Mouse (Mus musculus) T-helper 17 cell (primary cell): ENCODE results near the gene Cxxc4.

Experiments used
- in situ Hi-C, 2 experiments: fragments of 300-600 bp; cut with MboI, MseI; formaldehyde crosslinking; loops; 1 replicate in 1 of 2; 2 replicates in 1 of 2; pipeline ENCODE4 v1.15.1; 2025; ENCODE audit warnings: high pct_unique_total_duplicates in 2 of 2

Cxxc4 gene

DNA sequence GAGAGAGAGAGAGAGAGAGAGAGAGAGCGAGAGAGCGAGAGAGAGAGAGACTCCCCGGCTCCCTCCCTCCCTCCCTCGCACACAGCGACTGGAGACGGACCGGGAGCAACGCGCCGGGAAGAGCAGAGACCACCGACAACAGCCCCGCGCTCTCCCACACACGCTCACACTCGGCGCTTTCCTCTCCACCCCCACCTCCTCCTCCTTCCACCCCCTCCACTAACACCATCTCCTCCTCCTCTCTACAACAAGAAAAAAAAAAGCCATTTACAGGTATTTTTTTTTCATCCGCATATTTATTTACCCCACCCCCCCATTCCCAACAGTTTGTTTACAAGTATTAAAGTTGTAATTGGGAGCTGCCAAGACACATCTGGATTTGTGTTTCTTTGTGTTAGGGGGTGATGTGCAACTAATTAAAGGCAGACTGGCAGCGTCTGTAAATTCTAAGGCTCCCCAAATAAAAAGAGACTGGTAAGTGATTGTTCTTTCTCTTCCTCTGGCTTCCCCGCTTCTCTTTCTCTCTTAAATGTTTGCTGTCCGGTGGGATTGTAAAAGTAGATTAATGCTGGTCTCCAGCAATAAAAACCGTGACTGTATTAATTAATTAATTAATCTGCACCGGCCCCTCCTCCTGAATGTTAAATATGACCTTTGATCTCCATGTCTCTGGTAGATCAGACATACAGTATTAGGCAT, at the start of gene Cxxc4:
TSS of gene Cxxc4 (plus strand) at position 71 of the 699 bp plus-strand sequence.
- in situ Hi-C loops: loop anchor here in 1 of 2 experiments (25.0 kb wide), 1 partner anchor 674 kb away; no protein-coding TSS in a partner anchor

- in situ Hi-C loops: no loop called here
Observed at GRCm38 (mm10) chr3:134188979-134189946, 47.0 kb upstream of the Cxxc4 start.

- in situ Hi-C loops: no loop called here
Observed at GRCm38 (mm10) chr3:134190046-134190445, 46.2 kb upstream of the Cxxc4 start.

GRCm38 (mm10) chr3:134199892-134200291, 36.4 kb upstream of the Cxxc4 start:
- in situ Hi-C loops: no loop called here

DNA sequence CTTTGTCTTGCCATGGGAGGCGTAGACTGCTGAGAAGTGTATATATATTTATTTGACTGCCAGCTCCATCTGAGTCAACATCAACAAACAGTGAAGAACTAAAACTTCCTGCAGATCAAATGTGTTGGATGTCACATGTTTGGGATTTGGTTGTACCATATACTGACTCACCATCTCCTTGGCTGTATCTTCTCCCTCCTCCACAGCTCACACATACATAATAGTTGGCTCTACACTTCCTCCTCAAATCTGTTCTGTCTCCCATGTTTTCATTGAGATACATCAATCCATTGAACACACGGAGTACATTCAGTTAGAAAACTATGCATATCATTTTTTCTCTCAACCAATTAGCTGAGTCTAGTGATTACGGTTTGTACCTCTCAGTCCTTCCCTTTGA, 29.7 kb upstream of the Cxxc4 start:
- in situ Hi-C loops: no loop called here

DNA sequence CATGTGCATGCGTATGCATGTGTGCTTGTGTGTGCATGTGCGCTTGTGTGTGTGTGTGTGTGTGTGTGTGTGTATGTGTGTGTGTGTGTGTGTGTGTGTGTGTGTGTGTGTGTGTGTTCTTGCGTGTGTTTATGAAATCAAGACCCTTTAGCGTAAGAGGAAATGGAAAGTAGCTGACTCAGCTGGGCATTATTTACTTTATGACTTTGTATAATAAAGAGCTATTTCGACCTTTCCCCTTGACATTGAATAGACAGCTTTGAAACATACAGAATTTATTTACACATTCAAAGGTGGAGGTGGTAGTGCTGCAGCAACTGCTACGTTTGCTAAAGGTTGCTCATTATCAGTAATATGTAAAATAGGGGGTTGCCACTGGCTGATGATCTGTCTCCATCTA, 25.3 kb upstream of the Cxxc4 start:
- in situ Hi-C loops: loop anchor here in 1 of 2 experiments (10.0 kb wide), 1 partner anchor 1186 kb away; no protein-coding TSS in a partner anchor

GRCm38 (mm10) chr3:134219881-134220280, 16.4 kb upstream of the Cxxc4 start:
- in situ Hi-C loops: loop anchor here in 1 of 2 experiments (10.0 kb wide), 1 partner anchor 1195 kb away; no protein-coding TSS in a partner anchor

DNA sequence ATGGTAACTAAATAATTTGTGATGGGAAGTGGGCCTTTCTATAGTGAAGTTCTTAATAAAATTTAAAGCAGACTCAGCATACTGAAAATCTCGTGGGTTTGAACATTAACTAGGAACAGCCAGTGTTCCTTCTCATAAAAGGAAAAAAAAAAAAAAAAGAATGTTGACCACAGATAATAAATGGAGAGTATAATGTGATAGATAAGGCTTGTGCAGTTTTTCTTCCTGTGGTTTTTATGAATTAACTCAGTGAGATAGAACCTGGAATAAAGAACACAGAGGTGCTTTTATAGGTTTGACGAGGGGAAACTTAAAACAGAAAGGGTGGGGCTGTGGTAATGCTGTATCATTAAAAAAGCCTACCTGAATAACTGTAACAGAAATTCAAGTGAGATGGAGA, 15.3 kb upstream of the Cxxc4 start:
- in situ Hi-C loops: no loop called here

GRCm38 (mm10) chr3:134222593-134222992, 13.7 kb upstream of the Cxxc4 start:
- in situ Hi-C loops: no loop called here

DNA sequence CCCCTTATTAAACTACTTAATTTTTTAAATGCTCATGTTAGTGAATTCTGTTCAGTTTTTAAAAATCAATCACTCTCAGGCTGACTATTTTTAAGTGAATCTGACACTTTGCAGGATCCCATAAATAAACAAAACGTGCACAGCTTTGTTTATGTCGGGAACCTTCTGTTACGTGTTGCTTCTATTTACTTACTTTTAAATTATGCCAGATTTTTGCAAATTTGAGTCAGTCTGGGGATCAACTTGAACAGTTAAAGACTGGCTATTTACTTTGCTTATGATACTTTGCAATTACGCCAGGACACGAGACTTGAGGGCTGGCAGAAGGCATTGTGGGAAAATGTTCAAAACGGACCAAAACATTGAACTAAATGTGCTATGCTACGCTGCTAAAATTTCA, 12.3 kb upstream of the Cxxc4 start:
- in situ Hi-C loops: no loop called here

DNA sequence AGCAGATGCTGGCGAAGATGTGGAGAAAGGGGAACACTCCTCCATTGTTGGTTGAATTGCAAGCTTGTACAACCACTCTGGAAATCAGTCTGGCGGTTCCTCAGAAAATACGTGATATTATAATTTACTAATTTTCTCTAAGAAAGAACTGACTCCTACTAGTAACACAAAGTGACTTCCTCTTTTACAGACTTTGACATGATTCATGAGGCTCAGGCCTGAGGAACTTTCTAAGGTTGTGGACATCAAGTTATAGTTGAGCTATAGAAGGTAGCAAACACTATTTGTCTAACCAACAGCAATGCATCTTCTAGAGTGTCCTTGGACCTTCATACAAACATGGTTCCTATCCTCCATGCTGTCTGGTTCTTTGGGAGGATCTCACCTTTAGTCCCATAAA, 10.4 kb upstream of the Cxxc4 start:
- in situ Hi-C loops: loop anchor here in 1 of 2 experiments (25.0 kb wide), 1 partner anchor 664 kb away; no protein-coding TSS in a partner anchor

GRCm38 (mm10) chr3:134232753-134233152, 3.5 kb upstream of the Cxxc4 start:
- in situ Hi-C loops: loop anchor here in 1 of 2 experiments (25.0 kb wide), 1 partner anchor 670 kb away; no protein-coding TSS in a partner anchor

- in situ Hi-C loops: loop anchor here in 1 of 2 experiments (25.0 kb wide), 1 partner anchor 673 kb away; no protein-coding TSS in a partner anchor
Observed at GRCm38 (mm10) chr3:134235491-134236413, 532 bp upstream of the Cxxc4 start.

DNA sequence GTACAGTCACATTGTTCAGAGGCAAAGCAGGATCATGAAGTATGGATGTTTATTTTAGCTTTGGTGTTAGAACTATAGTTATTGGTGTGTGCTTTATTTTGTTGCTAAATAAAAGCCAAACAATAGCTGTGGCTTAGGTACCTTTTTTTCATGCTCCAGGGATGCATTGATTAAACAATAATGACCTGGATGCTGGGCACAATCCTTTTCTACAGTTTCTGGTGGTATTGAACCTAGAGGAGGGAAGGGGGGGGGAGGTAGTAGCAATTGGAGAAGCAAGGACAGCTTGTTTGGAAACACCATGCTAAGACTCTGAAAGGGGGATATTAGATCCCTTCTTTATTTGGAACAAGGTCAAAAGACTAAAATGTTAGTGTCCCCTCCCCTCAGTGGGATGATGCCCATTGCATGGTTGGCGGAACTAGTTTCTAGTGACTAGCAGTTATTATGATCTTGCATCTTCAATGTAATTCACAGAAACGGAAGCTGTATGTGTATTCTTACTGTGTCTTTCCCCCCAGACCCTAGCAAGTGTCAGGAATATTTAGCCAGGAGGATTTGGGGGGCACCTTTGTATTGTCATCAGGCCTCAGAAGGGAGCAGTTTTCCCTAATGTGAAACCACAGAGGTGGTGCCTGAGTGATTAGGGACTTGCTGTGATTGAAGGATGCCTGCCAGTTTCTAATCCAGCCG, 975 bp downstream of the Cxxc4 start:
- in situ Hi-C loops: loop anchor here in 1 of 2 experiments (25.0 kb wide), 1 partner anchor 675 kb away; no protein-coding TSS in a partner anchor

DNA sequence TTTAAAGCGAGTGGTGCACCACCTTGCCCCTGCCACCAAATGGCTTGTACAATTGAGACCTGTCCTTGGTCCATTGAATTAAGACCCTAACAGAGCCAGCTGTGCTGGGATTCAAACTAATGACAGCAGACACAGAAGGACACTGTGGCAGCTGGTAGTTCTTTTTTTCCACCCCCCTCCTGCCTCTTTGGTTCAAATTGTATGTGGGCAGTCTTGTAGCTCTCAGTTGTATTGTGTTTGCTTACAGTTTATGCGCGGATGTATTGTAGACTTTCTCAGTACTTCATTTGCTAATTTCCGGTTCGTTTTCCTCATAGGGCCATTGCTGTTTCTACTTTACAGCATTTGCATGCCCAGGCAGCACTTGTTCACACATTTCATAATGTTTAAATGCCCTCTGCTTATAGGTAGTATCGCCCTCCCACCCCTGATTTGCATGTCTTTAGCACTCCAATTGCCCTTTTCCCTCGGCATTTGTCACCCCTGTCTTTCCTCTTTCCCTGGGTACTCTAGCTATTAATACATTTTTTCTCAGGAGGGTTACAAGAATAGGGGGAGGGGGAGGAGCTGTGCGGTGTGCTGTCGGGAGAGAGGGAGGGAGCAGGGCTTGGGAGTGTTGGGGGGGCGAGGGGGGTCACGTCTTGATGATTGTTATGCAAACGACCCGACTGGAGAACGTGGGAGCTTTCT, 2.5 kb downstream of the Cxxc4 start:
- in situ Hi-C loops: loop anchor here in 1 of 2 experiments (25.0 kb wide), 1 partner anchor 676 kb away; no protein-coding TSS in a partner anchor

DNA sequence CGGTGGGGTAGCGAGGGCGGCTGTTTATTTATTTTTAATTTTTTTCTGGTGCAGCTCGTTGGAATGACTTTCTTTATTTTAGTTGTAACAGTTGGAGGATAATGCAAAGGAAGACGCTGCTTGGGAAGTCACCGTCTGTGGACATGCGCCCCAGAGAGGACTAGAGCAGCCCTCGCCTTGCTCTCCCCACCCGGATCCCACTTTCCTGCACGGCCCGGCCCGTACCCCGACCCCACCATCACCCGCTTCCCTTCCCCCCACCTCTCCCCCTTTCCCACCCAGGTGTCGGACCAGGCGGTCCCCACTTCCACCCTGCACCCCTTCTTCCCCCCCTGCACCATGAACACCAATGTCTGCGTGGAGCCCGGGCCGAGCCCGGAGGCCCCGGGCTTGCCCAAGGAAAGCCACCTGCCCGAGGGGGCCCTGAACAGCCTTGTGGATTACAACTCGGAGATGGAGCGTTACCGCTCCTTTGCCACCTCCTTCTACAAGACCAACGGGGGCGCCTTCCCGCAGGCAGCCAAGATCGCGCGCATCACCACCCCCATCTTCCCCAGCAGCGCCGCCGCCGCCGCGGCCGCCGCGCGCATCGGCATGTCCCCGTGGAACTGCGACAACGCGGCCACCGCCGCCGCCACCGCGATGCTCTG, 3.2 kb downstream of the Cxxc4 start:
- in situ Hi-C loops: loop anchor here in 1 of 2 experiments (25.0 kb wide), 1 partner anchor 677 kb away; no protein-coding TSS in a partner anchor

GRCm38 (mm10) chr3:134239971-134240717, 3.9 kb downstream of the Cxxc4 start:
- in situ Hi-C loops: loop anchor here in 1 of 2 experiments (25.0 kb wide), 1 partner anchor 678 kb away; no protein-coding TSS in a partner anchor

DNA sequence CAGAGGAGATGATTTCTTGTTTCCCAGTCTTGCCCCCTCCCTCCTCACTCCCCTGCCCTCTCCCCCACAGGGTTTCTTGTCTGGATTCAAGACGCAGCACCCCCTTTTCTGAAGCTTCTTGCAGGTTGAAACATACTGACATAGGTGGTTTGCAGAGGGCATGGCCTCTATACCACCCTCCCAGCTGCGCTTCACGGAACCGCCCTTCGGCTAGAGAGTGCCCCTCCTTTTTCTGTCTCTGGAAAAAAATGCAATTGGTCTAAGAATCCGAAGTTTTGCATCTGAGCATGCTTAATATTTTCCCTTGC, 4.4 kb downstream of the Cxxc4 start:
- in situ Hi-C loops: loop anchor here in 1 of 2 experiments (25.0 kb wide), 1 partner anchor 678 kb away; no protein-coding TSS in a partner anchor
